Mouse (Mus musculus): ENCODE data around the gene Cntnap1. TPM values are rescaled to one million over a fixed set of nuclear protein-coding genes. Genes with fewer than 3 reads are reported as not detected.
A peak's percentile ranks its signal among the peaks of the same experiment; 100 is the strongest.

Gene Cntnap1
- polyA plus RNA-seq, 1 experiment from 2014 or later, result 0.24 TPM

DNA sequence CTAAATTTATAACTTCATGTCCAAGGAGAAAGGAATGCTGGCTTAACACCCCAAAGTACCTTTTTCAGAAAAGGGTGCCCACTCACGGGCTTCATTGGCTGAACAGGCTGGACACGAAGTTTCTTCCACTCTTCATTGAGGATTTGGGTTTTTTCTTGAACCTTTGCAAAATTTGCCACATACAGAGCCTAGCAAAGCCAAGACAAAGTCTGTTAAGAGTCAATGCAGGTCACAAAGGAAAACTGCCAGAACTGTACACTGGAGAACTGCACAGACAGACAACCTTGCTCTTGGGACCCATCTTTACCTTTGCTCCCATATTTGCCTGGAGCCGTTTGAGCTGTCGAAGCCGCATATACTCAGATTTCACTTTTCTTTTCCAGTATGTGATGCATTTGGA, 46.6 kb downstream of the Cntnap1 start:
- WGBS, result 95% methylated on average over 5 of the region's 5 CpGs
- ATAC-seq (no peak), DNase-seq (ENCODE audit: low spot score) (no peak)
- no peaks in the 10 kb centered on the region for H3K9me3 ChIP-seq (ENCODE audit: low read length)
- peaks cover 28% of the 10 kb centered on the region for H3K36me3 ChIP-seq (ENCODE audit: insufficient read depth, low read length)
- H3K4me3 ChIP-seq (ENCODE audit: low read depth, low read length), result no peak overlapping the region
- no peaks in the 10 kb centered on the region for H3K27me3 ChIP-seq (replicated peaks; ENCODE audit: insufficient read depth, low read length)
- H3K4me1 ChIP-seq (ENCODE audit: insufficient read depth, low read depth, low read length), result no peaks in the 10 kb centered on the region
- no peak overlapping the region for H3K27ac ChIP-seq (ENCODE audit: low read length)
- H3K4me2 ChIP-seq (replicated peaks; ENCODE audit: low read depth, low read length), result no peak overlapping the region
- no peak for TF ChIP-seq EP300 (IDR thresholded peaks at IDR 0.05)
- no peak for TF ChIP-seq CTCF (IDR thresholded peaks at IDR 0.05)
- H3K9ac ChIP-seq (replicated peaks; ENCODE audit: low read depth), result no peak overlapping the region

DNA sequence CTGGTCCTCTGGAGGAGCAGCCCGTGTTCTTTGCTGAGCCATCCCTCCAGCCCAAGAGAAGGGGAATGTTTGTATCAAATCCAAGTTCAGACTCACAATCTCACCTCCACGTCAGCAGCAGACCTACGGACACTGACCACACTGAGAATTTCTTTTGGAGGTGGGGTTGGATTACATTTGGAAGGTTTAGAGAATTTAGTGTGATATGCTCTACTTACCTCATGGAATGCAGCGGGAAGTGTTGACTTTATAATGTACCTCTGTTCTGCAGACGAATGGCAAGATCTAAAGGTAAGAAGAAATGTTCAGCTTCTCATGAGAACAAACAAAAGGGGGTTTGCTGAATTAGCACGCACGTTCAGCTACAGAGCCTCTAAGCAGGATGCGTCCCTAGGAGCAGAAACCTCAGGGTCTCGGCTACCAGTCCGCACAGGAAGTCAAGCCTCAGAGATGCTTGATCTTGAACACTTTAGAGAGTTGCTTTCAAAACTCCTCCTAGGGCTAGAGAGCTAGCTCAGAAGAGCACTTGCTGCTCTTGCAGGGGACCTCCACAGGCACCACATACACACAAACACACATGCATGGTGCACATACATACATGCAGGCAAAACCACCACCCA, 48.2 kb downstream of the Cntnap1 start:
- TF ChIP-seq CTCF (IDR thresholded peaks at IDR 0.05) (no peak), EP300 (IDR thresholded peaks at IDR 0.05) (no peak)
- Histone ChIP-seq H3K4me1 (ENCODE audit: insufficient read depth, low read depth, low read length) (no peaks in the 10 kb centered on the region), H3K4me3 (ENCODE audit: low read depth, low read length) (no peak overlapping the region), H3K4me2 (replicated peaks; ENCODE audit: low read depth, low read length) (no peak overlapping the region), H3K9me3 (ENCODE audit: low read length) (no peaks in the 10 kb centered on the region), H3K36me3 (ENCODE audit: insufficient read depth, low read length) (peaks cover 20% of the 10 kb centered on the region; the same call in 1 of the 2 replicates), H3K9ac (replicated peaks; ENCODE audit: low read depth) (no peak overlapping the region), H3K27ac (ENCODE audit: low read length) (no peak overlapping the region), H3K27me3 (replicated peaks; ENCODE audit: insufficient read depth, low read length) (no peaks in the 10 kb centered on the region)
- ATAC-seq (no peak), DNase-seq (ENCODE audit: low spot score) (no peak)
- WGBS, result 58% methylated on average over 10 of the region's 10 CpGs

DNA sequence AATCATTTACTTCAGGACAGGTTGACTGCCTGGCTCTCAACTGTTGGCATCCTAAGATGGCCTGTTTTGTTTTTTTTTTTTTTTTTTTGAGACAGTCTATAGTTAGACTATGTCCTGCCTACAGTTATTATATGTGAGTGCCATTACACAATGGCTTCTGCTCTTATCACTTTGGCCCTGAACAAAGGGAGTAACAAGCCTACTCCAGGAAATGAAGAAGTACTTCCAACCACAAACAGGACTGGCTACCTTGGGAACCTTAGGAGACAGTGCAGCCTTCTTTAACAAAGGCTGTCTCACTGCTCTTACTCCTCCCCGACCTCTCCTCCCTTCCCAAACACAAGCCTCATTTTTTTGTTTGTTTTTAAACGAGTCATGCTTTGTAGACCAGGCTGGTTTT, 50.5 kb downstream of the Cntnap1 start:
- Histone ChIP-seq H3K36me3 (ENCODE audit: insufficient read depth, low read length) (peaks cover under 1% of the 10 kb centered on the region; the same call in 1 of the 2 replicates), H3K9me3 (ENCODE audit: low read length) (no peaks in the 10 kb centered on the region), H3K4me3 (ENCODE audit: low read depth, low read length) (no peak overlapping the region), H3K4me2 (replicated peaks; ENCODE audit: low read depth, low read length) (no peak overlapping the region), H3K4me1 (ENCODE audit: insufficient read depth, low read depth, low read length) (no peaks in the 10 kb centered on the region; the same call in 1 of the 2 replicates), H3K9ac (replicated peaks; ENCODE audit: low read depth) (no peak overlapping the region), H3K27ac (ENCODE audit: low read length) (peak overlapping the region; percentile 65), H3K27me3 (replicated peaks; ENCODE audit: insufficient read depth, low read length) (no peaks in the 10 kb centered on the region)
- peak; percentile 39; the same call in 1 of the 2 replicates for ATAC-seq
- TF ChIP-seq CTCF (IDR thresholded peaks at IDR 0.05), result no peak
- no peak for TF ChIP-seq EP300 (IDR thresholded peaks at IDR 0.05)
- peak; percentile 21 for DNase-seq (ENCODE audit: low spot score)
- WGBS, result 14% methylated on average over 2 of the region's 2 CpGs

DNA sequence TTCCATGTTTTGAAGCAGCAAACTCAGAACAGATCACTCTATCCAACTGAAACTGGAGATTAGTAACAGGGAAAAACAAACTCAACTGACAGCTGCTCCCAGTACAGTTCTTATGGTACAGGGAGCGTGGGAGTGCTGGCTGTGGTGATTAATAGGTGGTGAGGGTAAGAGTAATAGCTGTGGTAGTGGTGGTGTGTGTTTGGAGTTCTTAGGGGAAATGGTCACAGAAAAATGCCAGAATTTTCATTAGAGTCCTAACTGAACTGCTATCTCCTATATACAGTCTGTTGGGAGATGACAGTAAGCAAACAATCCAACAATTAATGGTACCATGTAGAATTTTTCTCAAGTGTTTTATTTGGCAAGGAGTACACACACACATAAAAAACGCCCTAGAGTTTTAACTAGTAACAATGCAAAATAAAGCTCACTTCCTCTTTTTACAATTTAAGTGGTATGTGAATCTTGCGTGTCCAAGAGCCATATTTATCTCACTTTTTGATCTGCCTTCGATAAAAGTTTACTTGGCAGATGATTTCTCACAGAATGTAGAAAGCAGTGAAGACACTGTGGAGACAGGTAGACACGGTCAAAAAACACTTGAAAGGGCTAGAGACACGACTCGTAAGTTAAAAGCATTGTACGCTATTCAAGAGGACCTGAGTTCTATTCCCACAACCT, 51.1 kb downstream of the Cntnap1 start:
- WGBS, result 57% methylated on average over 8 of the region's 8 CpGs
- peak overlapping the region; percentile 65 for H3K27ac ChIP-seq (ENCODE audit: low read length)

DNA sequence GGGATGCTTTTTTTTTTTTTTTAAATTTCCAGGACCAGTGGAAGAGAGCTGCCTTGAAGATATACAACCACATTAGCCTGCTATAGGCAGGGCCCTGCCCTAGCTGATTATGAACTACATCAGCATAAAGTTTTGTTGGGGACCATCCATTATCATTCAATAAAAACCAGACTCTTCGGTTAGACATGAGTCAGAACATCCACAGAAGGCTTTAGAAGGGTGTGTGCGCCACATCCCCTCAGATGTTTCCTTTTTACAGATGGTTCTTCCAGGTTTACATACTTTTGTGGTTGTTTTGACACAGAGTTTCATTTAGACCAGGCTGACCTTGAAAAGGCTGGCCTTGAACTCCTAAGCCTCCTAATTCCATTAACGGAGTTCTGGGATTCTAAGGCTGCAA, 54.0 kb downstream of the Cntnap1 start:
- H3K27ac ChIP-seq (ENCODE audit: low read length), result no peak overlapping the region
- no peak for ATAC-seq
- H3K4me1 ChIP-seq (ENCODE audit: insufficient read depth, low read depth, low read length), result peaks cover 2% of the 10 kb centered on the region; the same call in 1 of the 2 replicates

More for the DNA sequence above, 51.1 kb downstream of the Cntnap1 start:
- Histone ChIP-seq H3K27me3 (replicated peaks; ENCODE audit: insufficient read depth, low read length) (no peaks in the 10 kb centered on the region), H3K4me1 (ENCODE audit: insufficient read depth, low read depth, low read length) (peaks cover 2% of the 10 kb centered on the region; the same call in 1 of the 2 replicates), H3K4me2 (replicated peaks; ENCODE audit: low read depth, low read length) (no peak overlapping the region), H3K4me3 (ENCODE audit: low read depth, low read length) (no peak overlapping the region), H3K9me3 (ENCODE audit: low read length) (no peaks in the 10 kb centered on the region), H3K36me3 (ENCODE audit: insufficient read depth, low read length) (no peaks in the 10 kb centered on the region), H3K9ac (replicated peaks; ENCODE audit: low read depth) (no peak overlapping the region)
- ATAC-seq, result 0 out of 2 replicates have a peak, but pooled peaks have one; percentile 9
- DNase-seq (ENCODE audit: low spot score), result peak; percentile 40
- no peak for TF ChIP-seq CTCF (IDR thresholded peaks at IDR 0.05)
- TF ChIP-seq EP300 (IDR thresholded peaks at IDR 0.05), result no peak

DNA sequence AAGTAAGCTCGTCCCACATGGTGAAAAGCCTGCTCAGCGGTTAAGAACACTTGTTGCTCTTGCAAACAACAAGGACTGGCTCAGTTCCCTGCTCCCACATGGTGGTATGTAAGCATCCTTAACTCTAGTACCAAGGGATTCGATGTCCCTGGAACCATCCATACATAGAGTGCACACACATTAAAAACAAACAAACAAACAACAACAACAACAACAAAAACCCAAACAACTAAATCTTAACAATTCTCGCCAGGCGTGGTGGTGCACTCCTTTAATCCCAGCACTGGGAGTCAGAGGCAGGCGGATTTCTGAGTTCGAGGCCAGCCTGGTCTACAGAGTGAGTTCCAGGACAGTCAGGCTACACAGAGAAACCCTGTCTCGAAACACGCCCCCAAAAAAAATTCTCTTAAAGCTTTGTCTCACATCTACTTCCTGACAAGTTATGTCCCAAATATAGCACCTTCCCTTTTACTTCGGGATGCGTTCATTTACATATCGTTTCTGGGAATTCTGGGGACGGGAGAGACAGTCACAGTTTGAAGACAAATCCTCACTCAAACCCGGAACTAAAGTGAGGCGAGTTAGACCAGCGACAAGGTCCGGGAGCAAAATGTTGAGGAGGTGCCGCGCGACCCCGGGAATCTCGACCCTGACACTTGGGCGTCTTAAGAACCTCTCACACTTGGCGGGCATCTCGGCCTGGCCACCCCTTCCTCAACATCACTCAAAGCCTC, 55.2 kb downstream of the Cntnap1 start:
- Histone ChIP-seq H3K9ac (replicated peaks; ENCODE audit: low read depth) (peak overlapping the region; percentile 85), H3K4me3 (ENCODE audit: low read depth, low read length) (peak overlapping the region; percentile 82), H3K9me3 (ENCODE audit: low read length) (no peaks in the 10 kb centered on the region), H3K27ac (ENCODE audit: low read length) (peak overlapping the region; percentile 94), H3K27me3 (replicated peaks; ENCODE audit: insufficient read depth, low read length) (no peaks in the 10 kb centered on the region), H3K4me1 (ENCODE audit: insufficient read depth, low read depth, low read length) (peaks cover 7% of the 10 kb centered on the region; the same call in 1 of the 2 replicates), H3K36me3 (ENCODE audit: insufficient read depth, low read length) (no peaks in the 10 kb centered on the region), H3K4me2 (replicated peaks; ENCODE audit: low read depth, low read length) (peak overlapping the region; percentile 93)
- ATAC-seq (no peak), DNase-seq (ENCODE audit: low spot score) (peak; percentile 48)
- 14% methylated on average over 25 of the region's 25 CpGs for WGBS
- TF ChIP-seq EP300 (IDR thresholded peaks at IDR 0.05) (0 out of 2 replicates have a peak, but pooled peaks have one; percentile 25), CTCF (IDR thresholded peaks at IDR 0.05) (no peak)

More for the DNA sequence above, 54.0 kb downstream of the Cntnap1 start:
- H3K9me3 ChIP-seq (ENCODE audit: low read length), result no peaks in the 10 kb centered on the region
- H3K9ac ChIP-seq (replicated peaks; ENCODE audit: low read depth), result no peak overlapping the region
- H3K4me3 ChIP-seq (ENCODE audit: low read depth, low read length), result no peak overlapping the region
- H3K27me3 ChIP-seq (replicated peaks; ENCODE audit: insufficient read depth, low read length), result no peaks in the 10 kb centered on the region
- 75% methylated on average over 3 of the region's 3 CpGs for WGBS
- DNase-seq (ENCODE audit: low spot score), result no peak
- H3K36me3 ChIP-seq (ENCODE audit: insufficient read depth, low read length), result no peaks in the 10 kb centered on the region
- no peak for TF ChIP-seq EP300 (IDR thresholded peaks at IDR 0.05)
- no peak for TF ChIP-seq CTCF (IDR thresholded peaks at IDR 0.05)
- H3K4me2 ChIP-seq (replicated peaks; ENCODE audit: low read depth, low read length), result no peak overlapping the region

All from lung, postnatal 0 days (tissue).